29 mouse cellular contexts compared by ENCODE assay signal in genomic region chr1:64875156-64875555, GRCm38 (mm10).
A peak's percentile ranks its signal among the peaks of the same experiment; 100 is the strongest.
DNase-seq lines count a peak whose midpoint lies in the region; ATAC-seq and TF ChIP-seq lines count a peak whose summit lies in the region.
"Had no signal": no experiment of that assay in that cellular context is flagged by ENCODE, and none has a peak within 500 bp of the region (broad histone marks: within the 10 kb centered on the region; RNA-seq: fewer than 3 reads in every experiment).

No protein-coding gene starts in this region.

- H3K27me3 ChIP-seq in kidney, embryonic 16.5 days (ENCODE audit: insufficient read depth, low read length): no peaks in the 10 kb centered on the region
- no peaks in the 10 kb centered on the region for H3K27me3 ChIP-seq in cerebellum, adult 2 months (ENCODE audit: control insufficient read depth, insufficient read depth, low read length)
- H3K27me3 ChIP-seq: embryonic facial prominence, embryonic 13.5 days; forebrain, embryonic 13.5 days; heart, embryonic 13.5 days; Patski had no signal

- H3K4me1 ChIP-seq in kidney, embryonic 16.5 days (ENCODE audit: insufficient read depth, low read length): peaks cover 18% of the 10 kb centered on the region; the same call in 1 of the 2 replicates
- H3K4me1 ChIP-seq in cerebellum, adult 2 months (ENCODE audit: control insufficient read depth, insufficient read depth, low read length): no peaks in the 10 kb centered on the region
- H3K4me1 ChIP-seq: embryonic facial prominence, embryonic 10.5 days; embryonic facial prominence, embryonic 13.5 days; forebrain, embryonic 13.5 days had no signal

- DNase-seq in Muller cell, postnatal 12 days (ENCODE audit: inconsistent ontology term): peak; percentile 26
- peak; percentile 41 for DNase-seq in NIH3T3 (ENCODE audit: low read depth)
- DNase-seq in fat pad, adult 2 months (ENCODE audit: extremely low read depth, low read depth, low spot score): peak; percentile 56
- no peak for DNase-seq in cerebellum, adult 2 months
- no peak for DNase-seq in cerebellum, postnatal 25 days
- DNase-seq: cerebellum, adult 18-20 months; cerebellum, adult 9-11 months; cerebellum, postnatal 36 days; embryo, embryonic 11 days; gastrocnemius, postnatal 14 days; heart, adult 2 months; heart, postnatal 10 days; heart, postnatal 4 days; kidney, adult 18-20 months had no signal

- no peak overlapping the region for H3K9ac ChIP-seq in kidney, embryonic 16.5 days (replicated peaks; ENCODE audit: low read length)
- H3K9ac ChIP-seq: embryonic facial prominence, embryonic 13.5 days; forebrain, embryonic 13.5 days; heart, embryonic 13.5 days; hindbrain, embryonic 14.5 days had no signal

- no peak for TF ChIP-seq CTCF in cerebellum, adult 2 months (IDR thresholded peaks at IDR 0.05; ENCODE audit: borderline replicate concordance, insufficient read depth, low read depth, low read length)

- WGBS in kidney, embryonic 16.5 days: 95% methylated on average over 1 of the region's 1 CpGs
- WGBS in cerebellum, adult 2 months: 94% methylated on average over 1 of the region's 1 CpGs

- no peak overlapping the region for H3K4me2 ChIP-seq in kidney, embryonic 16.5 days (replicated peaks; ENCODE audit: low read depth, low read length)
- H3K4me2 ChIP-seq: embryonic facial prominence, embryonic 13.5 days; forebrain, embryonic 13.5 days; heart, embryonic 13.5 days; hindbrain, embryonic 14.5 days had no signal

- TF ChIP-seq POLR2A in cerebellum, adult 2 months (IDR thresholded peaks at IDR 0.05; ENCODE audit: borderline replicate concordance, insufficient read depth, low read length): no peak

- H3K4me3 ChIP-seq in kidney, embryonic 16.5 days (ENCODE audit: low read length): no peak overlapping the region
- H3K4me3 ChIP-seq in cerebellum, adult 2 months (replicated peaks; ENCODE audit: insufficient read depth, low read depth, low read length): no peak overlapping the region
- H3K4me3 ChIP-seq: embryonic facial prominence, embryonic 10.5 days; embryonic facial prominence, embryonic 13.5 days; erythroblast, embryonic 14.5 days; forebrain, embryonic 10.5 days; forebrain, embryonic 13.5 days; heart, adult 2 months; heart, embryonic 10.5 days; heart, embryonic 13.5 days had no signal

- H3K9me3 ChIP-seq in kidney, embryonic 16.5 days (ENCODE audit: low read length): no peaks in the 10 kb centered on the region
- H3K9me3 ChIP-seq: embryonic facial prominence, embryonic 10.5 days; embryonic facial prominence, embryonic 13.5 days; forebrain, embryonic 10.5 days; forebrain, embryonic 13.5 days; heart, embryonic 10.5 days; heart, embryonic 13.5 days had no signal

- H3K27ac ChIP-seq in kidney, embryonic 16.5 days (ENCODE audit: low read length): no peak overlapping the region
- no peak overlapping the region for H3K27ac ChIP-seq in cerebellum, adult 2 months (ENCODE audit: insufficient read depth, low read length)
- H3K27ac ChIP-seq: embryonic facial prominence, embryonic 10.5 days; embryonic facial prominence, embryonic 13.5 days; forebrain, embryonic 10.5 days; forebrain, embryonic 13.5 days; heart, adult 2 months; hindbrain, embryonic 14.5 days; hindbrain, postnatal 0 days had no signal

- no peaks in the 10 kb centered on the region for H3K36me3 ChIP-seq in kidney, embryonic 16.5 days (ENCODE audit: insufficient read depth, low read length)
- H3K36me3 ChIP-seq: forebrain, embryonic 10.5 days; heart, embryonic 13.5 days had no signal

- ATAC-seq in kidney, embryonic 16.5 days (ENCODE audit: low FRiP score, low TSS enrichment): no peak
- ATAC-seq: CD4-positive, CD25-positive, alpha-beta regulatory T cell, adult 4 months; forebrain, embryonic 13.5 days; forebrain, embryonic 16.5 days; hindbrain, postnatal 0 days; inflammation-experienced regulatory T-cells, adult 6 months; intestine, embryonic 16.5 days; Patski had no signal

Comparison
In these comparisons a context has a peak if more than half of its experiments do, and no peak if none do; other contexts are left out.
1. DNase-seq: peak in Muller cell, postnatal 12 days (single experiment), NIH3T3 (single experiment) and fat pad, adult 2 months (single experiment); none in cerebellum, adult 2 months (0 of 2) and cerebellum, postnatal 25 days (0 of 2).